In genomic region chr4:63739524-63739923, GRCm38 (mm10) we compare ENCODE assay signal across 9 mouse cellular contexts. TPM values are rescaled to one million over a fixed set of nuclear protein-coding genes. Genes with fewer than 3 reads are reported as not detected.
DNase-seq lines count a peak whose midpoint lies in the region; ATAC-seq and TF ChIP-seq lines count a peak whose summit lies in the region.
"Had no signal": no experiment of that assay in that cellular context is flagged by ENCODE, and none has a peak within 500 bp of the region (broad histone marks: within the 10 kb centered on the region; RNA-seq: fewer than 3 reads in every experiment).

No protein-coding gene starts in this region.

- intact Hi-C loops in left cerebral cortex, postnatal 10 days (cut with DNase I), result no loop called here

- H3K4me2 ChIP-seq in stomach, postnatal 0 days (replicated peaks; ENCODE audit: low read depth), result no peak overlapping the region
- H3K4me2 ChIP-seq: lung, embryonic 14.5 days had no signal

- H3K9me3 ChIP-seq in stomach, postnatal 0 days (ENCODE audit: control insufficient read depth, low read length), result no peaks in the 10 kb centered on the region

- H3K27ac ChIP-seq in stomach, postnatal 0 days (replicated peaks), result no peak overlapping the region

- no peak for ATAC-seq in stomach, postnatal 0 days (ENCODE audit: low FRiP score, low TSS enrichment)

- H3K36me3 ChIP-seq in stomach, postnatal 0 days (ENCODE audit: control insufficient read depth, insufficient read depth, low read length), result no peaks in the 10 kb centered on the region

- WGBS in stomach, postnatal 0 days, result 69% methylated on average over 7 of the region's 7 CpGs

- H3K4me1 ChIP-seq in stomach, postnatal 0 days (replicated peaks; ENCODE audit: control insufficient read depth, insufficient read depth), result no peaks in the 10 kb centered on the region; the same call in 1 of the 2 replicates

- no peak overlapping the region for H3K4me3 ChIP-seq in stomach, postnatal 0 days (ENCODE audit: low read depth, low read length)

- peak; percentile 43 for DNase-seq in adrenal gland, postnatal 14 days
- DNase-seq in adrenal gland, adult 8-10 months, result no peak
- peak; percentile 21 to 23 for DNase-seq in left cerebral cortex, postnatal 10 days (ENCODE audit: extremely low spot score in 1 of 2, low spot score in 2 of 2)
- DNase-seq in left cerebral cortex, adult 18-20 months (ENCODE audit: low spot score in 2 of 2), result no peak
- peak; percentile 62 to 81 for DNase-seq in cerebellum, postnatal 10 days
- DNase-seq in layer of hippocampus, postnatal 14 days (ENCODE audit: low spot score in 2 of 2), result peak; percentile 31 to 54
- DNase-seq in stomach, postnatal 0 days (ENCODE audit: low spot score), result no peak
- no peak for DNase-seq in urinary bladder, postnatal 25 days (ENCODE audit: low spot score)
- DNase-seq: lung, embryonic 14.5 days had no signal

- TF ChIP-seq CTCF in stomach, postnatal 0 days (IDR thresholded peaks at IDR 0.05; ENCODE audit: low read depth), result no peak

- H3K9ac ChIP-seq in stomach, postnatal 0 days (ENCODE audit: low read length), result no peak overlapping the region
- H3K9ac ChIP-seq: lung, embryonic 14.5 days had no signal

- H3K27me3 ChIP-seq in stomach, postnatal 0 days (ENCODE audit: control insufficient read depth, insufficient read depth, low read length), result no peaks in the 10 kb centered on the region

- TF ChIP-seq EP300 in stomach, postnatal 0 days (optimal IDR thresholded peaks at IDR 0.05), result no peak

RNA-seq across cellular contexts. Expression of gene Tnfsf15, which starts 5.4 kb away (rescaled TPM):
- 0.34 and 0.37 TPM in 2 replicates for total RNA-seq in adrenal gland, postnatal 14 days (2021)
- total RNA-seq in adrenal gland, adult 8-10 months (2022), result under 1 TPM; 0.34 to 0.83 (median 0.36) TPM
- under 1 TPM; 0.17 to 0.32 TPM for total RNA-seq in left cerebral cortex, postnatal 10 days (2021)
- total RNA-seq in left cerebral cortex, adult 18-20 months (2021), result under 1 TPM in 1 of 2 experiments, not detected in 1; 0.14 TPM
- total RNA-seq in layer of hippocampus, postnatal 14 days (2021), result not detected
- polyA plus RNA-seq in stomach, postnatal 0 days (2015; fragmentation: Nextera tagmentation; extraction: Ambion mirVana), result 0.04 and 0.18 TPM in 2 replicates

Comparison
In these comparisons a context has a peak if more than half of its experiments do, and no peak if none do; other contexts are left out.
1. DNase-seq: peak in adrenal gland, postnatal 14 days (single experiment), left cerebral cortex, postnatal 10 days (2 of 2), cerebellum, postnatal 10 days (2 of 2) and layer of hippocampus, postnatal 14 days (2 of 2); none in adrenal gland, adult 8-10 months (single experiment), left cerebral cortex, adult 18-20 months (0 of 2), stomach, postnatal 0 days (single experiment) and urinary bladder, postnatal 25 days (single experiment).